Mouse (Mus musculus) MN1 (cell line): ENCODE results near the gene Mettl26.
"Not testable (repeated sequence)": the region's sequence is repeated elsewhere in the genome, so short reads cannot be mapped to it uniquely, and the experiment has no call there.

Experiments
- DNase-seq: peaks from one replicate; pipeline ENCODE4 v3.0.0-alpha.2; 2016; ENCODE audit warnings: low spot score

Mettl26 gene

GRCm38 (mm10) chr17:25869498-25869897 is 5.4 kb upstream of the Mettl26 start:
- no peak for DNase-seq

DNA sequence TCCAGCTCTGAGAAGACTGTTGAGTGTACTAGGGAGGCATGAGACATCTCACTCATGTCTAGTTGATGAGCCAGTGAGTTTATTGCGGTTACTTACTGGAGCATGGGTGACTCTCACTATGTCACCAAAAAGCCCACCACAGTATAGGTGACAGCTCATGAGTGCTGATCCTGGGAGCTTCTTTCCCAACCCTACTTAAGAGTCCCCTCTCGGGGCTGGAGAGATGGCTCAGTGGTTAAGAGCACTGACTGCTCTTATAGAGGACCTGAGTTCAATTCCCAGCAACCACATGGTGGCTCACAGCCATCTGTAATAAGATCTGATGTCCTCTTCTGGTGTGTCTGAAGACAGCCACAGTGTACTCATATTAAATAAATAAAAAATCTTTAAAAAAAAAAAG is 4.9 kb upstream of the Mettl26 start:
- DNase-seq: no peak

GRCm38 (mm10) chr17:25871566-25871965 is 3.3 kb upstream of the Mettl26 start:
- not testable (repeated sequence) for DNase-seq

- no peak for DNase-seq
Measured at GRCm38 (mm10) chr17:25872676-25873075, 2.2 kb upstream of the Mettl26 start.

- no peak for DNase-seq
Measured at GRCm38 (mm10) chr17:25873405-25874147, 1.3 kb upstream of the Mettl26 start.

DNA sequence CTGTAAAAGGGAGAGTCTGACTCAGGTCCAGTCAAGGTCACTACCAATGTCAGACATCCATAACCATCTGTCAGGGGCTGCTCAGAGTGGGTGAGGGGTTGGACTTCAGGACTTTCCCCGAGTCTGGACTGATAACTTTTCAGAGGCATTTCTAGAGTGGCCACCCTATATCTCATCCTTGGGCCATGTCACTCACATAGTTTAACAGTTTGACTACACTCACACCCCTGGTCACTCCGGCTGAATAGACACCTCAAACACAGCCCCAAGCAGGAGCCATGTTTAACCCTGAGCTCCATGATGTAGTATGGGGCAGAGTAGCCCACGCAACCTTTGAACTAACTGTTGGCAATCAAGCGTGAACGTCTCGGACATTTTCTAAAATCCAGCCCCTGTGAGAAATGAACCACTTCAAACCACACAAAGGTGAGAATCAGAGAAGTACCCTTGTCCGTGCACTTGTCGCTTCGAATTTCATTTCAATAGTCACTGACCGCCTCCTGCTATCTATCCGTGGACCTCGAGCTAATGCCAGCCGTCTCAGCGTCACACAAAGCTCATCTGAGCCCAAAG is 640 bp upstream of the Mettl26 start:
- no peak for DNase-seq

DNA sequence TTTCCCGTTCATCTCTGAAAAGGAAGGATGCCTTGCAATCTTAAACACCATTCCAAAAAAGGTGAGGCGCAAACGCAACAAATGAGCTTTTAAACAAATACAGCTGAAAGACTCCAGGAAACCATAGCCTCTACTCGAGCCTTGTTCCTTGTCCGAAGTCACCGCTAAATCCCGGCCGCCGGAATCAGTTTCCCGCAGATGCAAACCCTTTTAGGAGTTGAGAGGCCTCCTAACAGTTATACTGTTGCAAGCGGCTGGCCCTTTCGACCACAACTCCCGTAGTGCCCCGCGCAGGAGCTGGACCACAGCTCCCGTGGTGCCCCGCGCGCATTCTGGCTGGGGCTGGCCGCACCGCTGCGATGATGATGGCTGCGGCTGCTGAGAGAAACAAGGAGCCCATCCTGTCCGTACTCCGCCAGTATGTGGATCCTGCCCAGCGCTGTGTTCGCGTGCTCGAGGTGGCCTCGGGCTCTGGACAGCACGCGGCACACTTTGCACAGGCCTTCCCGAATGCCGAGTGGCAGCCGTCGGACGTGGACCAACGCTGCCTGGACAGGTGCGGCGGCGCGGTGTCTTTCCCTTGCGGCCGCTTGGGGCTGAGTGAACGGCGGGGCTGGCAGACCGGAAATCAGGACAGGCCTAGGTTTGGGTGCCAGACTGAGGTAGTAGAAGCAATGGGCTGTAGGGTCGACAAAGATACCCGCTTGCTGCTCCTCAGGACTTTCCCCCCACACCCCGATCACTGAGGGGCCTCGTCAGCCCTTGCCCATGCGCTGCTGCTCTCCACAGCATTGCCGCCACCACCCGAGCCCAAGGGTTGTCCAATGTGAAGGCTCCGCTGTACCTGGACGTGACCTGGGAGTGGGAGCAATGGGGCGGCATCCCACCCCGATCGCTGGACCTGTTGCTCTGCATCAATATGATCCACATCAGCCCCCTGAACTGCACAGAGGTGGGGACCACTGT is 580 bp downstream of the Mettl26 start:
- peak; percentile 85 for DNase-seq

GRCm38 (mm10) chr17:25876347-25876915 is 1.6 kb downstream of the Mettl26 start:
- no peak for DNase-seq

DNA sequence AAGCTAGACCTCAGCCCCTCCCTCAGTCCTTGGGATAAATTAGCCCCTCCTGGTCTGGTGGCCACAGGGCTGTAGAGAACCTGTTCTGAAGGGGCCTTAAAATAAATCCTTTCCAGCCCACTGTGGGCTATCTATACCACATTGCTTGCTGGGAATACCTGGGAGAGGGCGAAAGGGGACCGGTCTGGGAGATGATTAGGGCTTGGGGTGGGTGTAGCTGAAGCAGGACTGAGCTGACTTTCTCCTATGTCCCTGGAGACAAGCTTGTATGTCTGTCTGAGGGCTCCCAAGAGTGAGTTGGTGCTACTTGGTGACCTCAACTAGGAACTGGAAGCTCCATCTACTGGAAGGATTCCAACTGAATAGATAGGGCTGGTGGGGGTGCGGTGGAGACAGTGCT is 2.2 kb downstream of the Mettl26 start:
- DNase-seq: no peak

DNA sequence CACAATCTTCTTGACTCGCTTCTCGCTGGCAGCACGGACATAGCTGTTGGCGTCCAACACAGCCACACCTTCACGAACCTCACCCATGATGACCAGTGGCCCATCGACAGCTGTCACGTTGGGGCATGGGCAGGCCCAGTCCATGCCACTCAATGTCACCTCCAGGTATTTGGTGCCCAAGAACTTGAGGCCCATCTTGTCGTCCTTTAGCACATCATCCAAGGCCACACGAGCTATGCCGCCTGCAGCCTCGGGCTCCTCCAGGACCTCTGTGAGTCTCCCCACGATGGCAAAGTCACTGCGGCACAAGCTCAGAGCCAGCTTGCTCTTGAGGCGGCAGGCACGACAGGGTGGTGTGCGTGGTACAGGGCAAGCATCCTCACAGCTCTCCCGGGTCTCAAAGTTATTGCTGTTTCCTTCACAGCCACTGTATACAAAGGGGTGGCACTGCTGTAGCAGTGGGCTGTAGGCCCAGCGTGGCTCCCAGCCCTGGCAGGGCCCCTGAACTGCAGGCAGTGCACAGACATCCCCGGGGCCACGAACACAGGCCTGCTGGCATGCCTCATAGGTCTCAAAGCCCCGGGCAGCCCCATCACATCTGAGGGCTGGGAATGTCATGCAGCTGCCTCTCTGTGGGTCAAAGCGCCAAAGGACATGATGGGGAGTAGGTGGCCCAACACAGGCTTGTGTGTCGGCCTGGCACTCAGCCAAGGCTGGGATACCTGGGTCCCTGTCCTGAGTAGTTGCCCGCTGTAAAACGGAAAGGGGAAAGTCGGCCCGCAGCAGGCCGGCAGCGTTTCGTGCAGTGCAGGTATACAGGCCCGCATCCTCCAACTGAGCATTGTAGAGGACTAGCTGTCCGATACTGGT is 3.1 kb downstream of the Mettl26 start:
- no peak for DNase-seq

DNA sequence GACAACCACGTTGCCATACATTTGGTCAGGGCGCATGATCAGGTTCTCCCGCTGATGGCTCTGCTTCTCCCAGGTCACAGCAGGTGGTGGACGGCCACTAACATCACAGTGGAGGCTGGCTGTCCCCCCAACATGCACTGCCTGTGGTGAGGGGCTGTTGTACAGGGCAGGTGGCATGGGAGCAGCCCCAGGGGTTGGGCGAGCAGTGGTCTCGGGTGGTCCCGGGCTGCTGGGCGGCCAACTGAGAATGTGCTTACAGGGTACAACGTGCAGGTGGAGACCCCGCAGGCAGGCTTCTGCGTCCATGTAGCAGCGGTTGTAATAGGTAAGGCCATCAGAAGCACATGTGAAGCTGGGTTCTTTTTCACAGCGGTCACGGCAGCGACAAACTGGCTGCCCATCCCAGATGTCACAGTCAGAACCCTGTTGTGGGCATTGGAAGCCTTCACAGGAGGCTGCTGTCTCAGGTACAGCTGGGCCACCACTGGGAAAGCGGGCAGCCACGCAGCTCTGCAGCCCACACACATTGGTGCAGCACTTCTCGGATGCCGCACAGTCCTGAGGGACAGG is 3.8 kb downstream of the Mettl26 start:
- DNase-seq: no peak

DNA sequence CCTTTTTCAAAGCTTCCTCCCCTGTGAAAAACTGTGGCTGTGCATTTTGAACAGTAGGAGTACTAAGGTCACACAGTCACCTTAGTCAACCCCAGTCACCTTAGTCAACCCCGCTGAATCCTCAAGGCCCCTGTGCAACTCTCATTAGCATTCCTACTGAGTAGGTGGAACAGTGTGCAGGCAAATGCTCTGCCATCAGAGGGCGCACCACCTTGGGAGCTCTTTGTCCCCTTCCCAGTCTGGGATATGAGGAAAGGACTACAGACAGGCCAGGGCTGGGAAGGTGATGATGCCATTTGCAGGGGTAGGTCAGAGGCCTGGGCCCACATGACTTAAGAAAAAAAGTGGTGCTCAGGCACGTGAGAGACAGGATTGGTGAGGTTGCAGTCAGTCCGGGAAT is 4.4 kb downstream of the Mettl26 start:
- no peak for DNase-seq

DNA sequence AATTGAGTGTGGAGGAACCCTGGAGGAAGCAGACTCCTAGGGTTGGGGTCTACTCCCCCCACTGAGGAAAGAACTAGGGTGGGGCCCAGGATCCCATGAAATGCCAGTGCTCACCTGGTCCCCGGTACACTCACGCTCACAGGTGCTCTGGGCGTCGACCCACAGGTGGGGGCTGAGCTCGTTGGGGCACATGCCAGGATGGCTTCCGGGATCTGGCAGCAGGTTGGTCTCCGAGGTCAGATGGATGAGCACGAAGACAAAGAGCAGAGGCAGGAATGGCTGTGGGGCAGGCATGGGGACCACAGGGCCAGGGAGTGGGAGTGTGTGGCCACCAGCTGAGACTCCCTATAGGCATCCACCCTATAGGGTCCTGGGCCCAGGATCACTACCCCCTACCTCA is 4.9 kb downstream of the Mettl26 start:
- DNase-seq: no peak

GRCm38 (mm10) chr17:25880196-25880910 is 5.5 kb downstream of the Mettl26 start, which contains the start of gene Wfikkn1:
Gene Wfikkn1, minus strand, starts transcription at chr17:25880858.
- peak; percentile 32 for DNase-seq

DNA sequence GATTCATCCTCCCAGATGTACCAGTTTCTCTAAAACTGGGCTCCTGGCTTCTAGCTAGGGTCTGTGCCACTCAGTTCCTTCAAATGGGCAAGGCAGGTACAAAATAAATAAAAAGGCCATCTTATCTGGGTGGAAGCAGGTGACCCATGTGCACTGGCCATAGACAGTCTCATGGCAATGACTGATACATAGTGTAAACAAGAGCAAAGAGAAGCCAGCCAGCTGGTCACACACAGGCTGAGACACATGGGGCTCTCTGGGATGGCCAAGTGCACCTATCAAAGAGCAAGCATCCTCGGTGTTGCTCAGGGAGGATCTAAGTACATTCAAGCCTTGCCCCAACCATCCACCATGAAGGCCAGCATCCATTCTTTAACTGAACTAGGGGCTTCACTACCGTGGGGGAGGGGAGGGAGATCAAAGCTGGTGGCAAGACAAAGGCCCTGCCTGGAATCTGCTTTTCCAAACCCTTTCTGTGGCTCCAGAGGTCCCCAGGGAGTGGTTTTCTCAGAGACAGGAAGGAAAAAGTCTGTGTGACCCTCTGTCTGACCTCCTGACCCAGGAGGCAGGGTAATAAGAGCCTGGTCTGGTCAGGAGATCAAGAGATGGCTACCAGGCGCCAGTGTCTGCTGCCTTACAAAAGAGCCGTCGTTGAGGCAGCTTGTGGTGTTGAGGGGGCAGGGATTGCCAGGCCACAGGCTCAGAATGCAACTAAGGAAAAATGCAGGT is 6.2 kb downstream of the Mettl26 start:
- DNase-seq: no peak

GRCm38 (mm10) chr17:25881691-25882090 is 6.8 kb downstream of the Mettl26 start:
- no peak for DNase-seq

DNA sequence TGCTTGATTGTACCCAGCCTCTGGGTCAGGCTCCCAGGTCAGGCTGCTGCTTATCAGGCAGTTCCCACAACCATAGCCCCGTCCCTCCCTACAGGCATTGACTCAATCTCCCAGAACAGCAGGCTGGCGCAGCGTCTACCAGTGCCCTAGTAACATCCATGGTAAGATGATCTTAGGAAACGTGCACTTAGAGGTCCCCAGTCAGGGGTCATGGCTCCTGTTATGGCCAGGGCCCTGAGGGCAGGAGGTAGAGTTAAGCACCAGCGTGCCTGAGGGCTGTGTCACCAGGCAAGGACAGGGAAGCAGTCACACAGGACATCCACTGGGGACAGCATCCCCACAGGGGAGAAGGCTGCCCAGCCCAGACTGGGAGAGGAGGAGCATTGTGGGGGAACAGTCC is 7.4 kb downstream of the Mettl26 start:
- no peak for DNase-seq

- no peak for DNase-seq
Measured at GRCm38 (mm10) chr17:25883268-25883667, 8.4 kb downstream of the Mettl26 start.

GRCm38 (mm10) chr17:25883824-25884223 is 8.9 kb downstream of the Mettl26 start:
- no peak for DNase-seq

DNA sequence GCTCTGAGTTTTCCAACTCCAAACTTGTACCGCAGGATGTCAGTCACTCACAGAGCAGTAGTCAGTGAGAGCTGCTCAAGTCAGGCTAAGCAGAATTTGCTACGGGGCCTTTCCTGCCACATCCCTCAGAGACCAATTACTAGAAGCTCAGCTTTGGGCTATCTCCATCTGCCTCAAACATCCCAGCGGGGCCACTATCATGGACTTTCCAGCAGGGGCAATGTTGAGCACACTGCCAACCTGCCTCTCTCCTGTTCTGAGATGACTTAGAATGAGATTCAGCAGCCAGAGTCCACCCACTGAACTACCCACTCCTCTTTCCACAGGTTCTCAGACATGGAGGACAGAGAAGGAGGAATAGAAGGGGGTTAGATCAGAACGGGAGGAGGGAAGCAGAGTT is 10.8 kb downstream of the Mettl26 start:
- DNase-seq: peak; percentile 42
